Mouse (Mus musculus): Measurements from ENCODE around the gene Sympk. TPM values are rescaled to one million over a fixed set of nuclear protein-coding genes. Genes with fewer than 3 reads are reported as not detected.

Gene Sympk
- total and polyA plus RNA-seq, 3 experiments = 43.7 to 141 (median 111) TPM

DNA sequence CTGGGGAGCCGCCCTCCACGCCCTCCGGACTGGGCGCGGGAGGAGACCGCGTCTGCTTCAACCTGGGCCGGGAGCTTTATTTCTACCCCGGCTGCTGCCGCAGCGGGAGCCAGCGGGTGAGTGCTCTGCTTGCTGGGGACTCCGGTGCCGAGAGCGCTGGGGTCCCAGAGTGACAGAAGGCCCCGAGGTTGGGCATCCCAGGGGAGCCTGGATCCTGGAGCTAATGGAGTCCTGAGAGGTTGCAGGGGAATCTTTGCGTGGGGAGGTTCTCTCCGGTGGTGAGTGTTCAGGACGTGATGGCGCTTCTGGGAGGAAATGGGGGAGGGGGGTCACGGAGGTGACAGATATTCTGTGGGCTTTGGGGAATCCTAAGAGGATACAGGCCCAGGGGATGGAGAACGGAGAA is 52.4 kb downstream of the Sympk start:
- Histone ChIP-seq H3K4me2 (ENCODE audit: insufficient read depth, low read depth, poor library complexity, severe bottlenecking) (no peak overlapping the region), H3K9ac (ENCODE audit: insufficient read depth, low read depth) (no peak overlapping the region), H3K27me3 (replicated peaks) (peaks cover 74% of the 10 kb centered on the region), H3K4me3 (replicated peaks in 1 of 3; ENCODE audit: low read depth in 2 of 3, low read length in 2 of 3, poor library complexity in 1 of 3) (no peak overlapping the region), H3K36me3 (replicated peaks in 1 of 2; ENCODE audit: control insufficient read depth in 1 of 2, insufficient read depth in 1 of 2, low read length in 1 of 2) (no peaks in the 10 kb centered on the region), H3K4me1 (ENCODE audit: control insufficient read depth in 1 of 2, insufficient read depth in 2 of 2) (peaks cover 18 to 32% of the 10 kb centered on the region in 2 experiments), H3K79me2 (replicated peaks; ENCODE audit: control insufficient read depth, extremely low read depth, insufficient read depth, poor library complexity, severe bottlenecking) (no peaks in the 10 kb centered on the region), H3K9me3 (replicated peaks; ENCODE audit: low read length) (peaks cover 39% of the 10 kb centered on the region), H3K27ac (ENCODE audit: insufficient read depth, low read depth) (no peak overlapping the region)
- no peak for DNase-seq (ENCODE audit: extremely low read depth)
- dilution Hi-C loops (cut with MboI; ENCODE audit: extremely low pct_ligation_motif_present, extremely low pct_unique_long_range_greater_than_20kb, low sequenced_read_pairs) = no loop called here
- TF ChIP-seq ZC3H11A (IDR thresholded peaks at IDR 0.05; ENCODE audit: low read depth, low read length) (no peak), NELFE (IDR thresholded peaks at IDR 0.05; ENCODE audit: low read depth, low read length) (no peak), MAFK (IDR thresholded peaks at IDR 0.05; ENCODE audit: insufficient replicate concordance, low read length) (no peak), MEF2A (IDR thresholded peaks at IDR 0.05; ENCODE audit: borderline replicate concordance, low read depth, low read length) (no peak), ZMIZ1 (IDR thresholded peaks at IDR 0.05; ENCODE audit: low read depth, low read length) (no peak), KAT2A (IDR thresholded peaks at IDR 0.05; ENCODE audit: insufficient replicate concordance, low read length) (no peak), USF2 (conservative IDR thresholded peaks at IDR 0.05; ENCODE audit: low read depth, low read length) (no peak)
- in situ Hi-C loops (cut with MboI; ENCODE audit: low pct_ligation_motif_present, low pct_unique_long_range_greater_than_20kb, low sequenced_read_pairs) = no loop called here

- H3K4me2 ChIP-seq (ENCODE audit: insufficient read depth, low read depth, poor library complexity, severe bottlenecking) = peak overlapping the region; percentile 39; the same call in 1 of the 2 replicates
- no peak overlapping the region for H3K27ac ChIP-seq (ENCODE audit: insufficient read depth, low read depth)
- peaks cover 39% of the 10 kb centered on the region for H3K9me3 ChIP-seq (replicated peaks; ENCODE audit: low read length)
- peak; percentile 79 for DNase-seq (ENCODE audit: extremely low read depth)
- no peak overlapping the region for H3K4me3 ChIP-seq (replicated peaks in 1 of 3; ENCODE audit: low read depth in 2 of 3, low read length in 2 of 3, poor library complexity in 1 of 3)
- no peaks in the 10 kb centered on the region for H3K79me2 ChIP-seq (replicated peaks; ENCODE audit: control insufficient read depth, extremely low read depth, insufficient read depth, poor library complexity, severe bottlenecking)
- no peak overlapping the region for H3K9ac ChIP-seq (ENCODE audit: insufficient read depth, low read depth)
- in situ Hi-C loops (cut with MboI; ENCODE audit: low pct_ligation_motif_present, low pct_unique_long_range_greater_than_20kb, low sequenced_read_pairs) (no loop called here), dilution Hi-C loops (cut with MboI; ENCODE audit: extremely low pct_ligation_motif_present, extremely low pct_unique_long_range_greater_than_20kb, low sequenced_read_pairs) (no loop called here)
- peak; percentile 49; the same call in 1 of the 2 replicates for TF ChIP-seq MEF2A (IDR thresholded peaks at IDR 0.05; ENCODE audit: borderline replicate concordance, low read depth, low read length)
- no peak for TF ChIP-seq POLR2A (IDR thresholded peaks at IDR 0.05; ENCODE audit: low read depth, low read length)
- peak; percentile 68 for TF ChIP-seq EP300 (IDR thresholded peaks at IDR 0.05; ENCODE audit: low read length)
- no peak for TF ChIP-seq NELFE (IDR thresholded peaks at IDR 0.05; ENCODE audit: low read depth, low read length)
- no peak for TF ChIP-seq JUN (IDR thresholded peaks at IDR 0.05; ENCODE audit: insufficient read depth, low read depth, low read length)
- TF ChIP-seq JUND (conservative IDR thresholded peaks at IDR 0.05; ENCODE audit: low read depth, low read length) = no peak
- peak; percentile 96 for TF ChIP-seq MAFK (IDR thresholded peaks at IDR 0.05; ENCODE audit: insufficient replicate concordance, low read length)
- no peak for TF ChIP-seq NRF1 (IDR thresholded peaks at IDR 0.05; ENCODE audit: low read depth, low read length)
- TF ChIP-seq POLR2AphosphoS2 (IDR thresholded peaks at IDR 0.05; ENCODE audit: low read depth, low read length) = no peak
- TF ChIP-seq GABPA (IDR thresholded peaks at IDR 0.05; ENCODE audit: insufficient replicate concordance, low read depth, low read length) = no peak
- 0 out of 2 replicates have a peak, but pooled peaks have one; percentile 17 for TF ChIP-seq ELF1 (IDR thresholded peaks at IDR 0.05; ENCODE audit: low read depth, low read length)
- 0 out of 2 replicates have a peak, but pooled peaks have one; percentile 33 for TF ChIP-seq MAX (IDR thresholded peaks at IDR 0.05; ENCODE audit: low read length)
- no peak for TF ChIP-seq HCFC1 (IDR thresholded peaks at IDR 0.05; ENCODE audit: low read depth, low read length)
- no peak for TF ChIP-seq E2F4 (IDR thresholded peaks at IDR 0.05; ENCODE audit: insufficient replicate concordance, low read depth, low read length)
- TF ChIP-seq TCF12 (IDR thresholded peaks at IDR 0.05; ENCODE audit: low read depth, low read length) = peak; percentile 95
- TF ChIP-seq PAX5 (IDR thresholded peaks at IDR 0.05; ENCODE audit: low read length) = no peak
- TF ChIP-seq CHD1 (IDR thresholded peaks at IDR 0.05; ENCODE audit: low read depth, low read length) = no peak
- no peak for TF ChIP-seq CHD2 (IDR thresholded peaks at IDR 0.05; ENCODE audit: low read length)
- no peak for TF ChIP-seq ZNF384 (IDR thresholded peaks at IDR 0.05; ENCODE audit: low read depth, low read length)
- 0 out of 2 replicates have a peak, but pooled peaks have one; percentile 49 for TF ChIP-seq SIN3A (IDR thresholded peaks at IDR 0.05; ENCODE audit: low read length)
- TF ChIP-seq RAD21 (IDR thresholded peaks at IDR 0.05; ENCODE audit: low read depth, low read length) = no peak
- peak; percentile 97 for TF ChIP-seq BHLHE40 (IDR thresholded peaks at IDR 0.05; ENCODE audit: low read depth, low read length)
- TF ChIP-seq RCOR1 (conservative IDR thresholded peaks at IDR 0.05; ENCODE audit: low read depth, low read length) = peak; percentile 91
- TF ChIP-seq MAZ (IDR thresholded peaks at IDR 0.05; ENCODE audit: low read depth, low read length) = peak; percentile 96
- no peak for TF ChIP-seq USF2 (conservative IDR thresholded peaks at IDR 0.05; ENCODE audit: low read depth, low read length)
- no peak for TF ChIP-seq TBP (conservative IDR thresholded peaks at IDR 0.05; ENCODE audit: low read depth, low read length)
- peak; percentile 75 for TF ChIP-seq IRF4 (IDR thresholded peaks at IDR 0.05; ENCODE audit: low read depth, low read length)
- TF ChIP-seq ETS1 (conservative IDR thresholded peaks at IDR 0.05; ENCODE audit: low read depth, low read length) = peak; percentile 50
- no peak for TF ChIP-seq USF1 (IDR thresholded peaks at IDR 0.05; ENCODE audit: low read depth, low read length)
- no peak for TF ChIP-seq ZC3H11A (IDR thresholded peaks at IDR 0.05; ENCODE audit: low read depth, low read length)
- peaks cover 18 to 38% of the 10 kb centered on the region in 2 experiments for H3K4me1 ChIP-seq (ENCODE audit: control insufficient read depth in 1 of 2, insufficient read depth in 2 of 2)
- H3K27me3 ChIP-seq (replicated peaks) = peaks cover 82% of the 10 kb centered on the region
- no peaks in the 10 kb centered on the region for H3K36me3 ChIP-seq (replicated peaks in 1 of 2; ENCODE audit: control insufficient read depth in 1 of 2, insufficient read depth in 1 of 2, low read length in 1 of 2)
Observed at GRCm38 (mm10) chr7:19077761-19078160, 53.6 kb downstream of the Sympk start.

Measured in CH12.LX (cell line).